Mouse (Mus musculus) heart, postnatal 0 days (tissue): ENCODE measurements around the gene Mcat.

Source experiments
- CTCF ChIP-seq: IDR thresholded peaks from 2 replicates; pipeline ENCODE4 v1.5.1; 2016; ENCODE audit warnings: antibody characterized with exemption, control low read depth, low read depth
- EP300 ChIP-seq: IDR thresholded peaks from 2 replicates; pipeline ENCODE4 v1.6.1; 2016; ENCODE audit warnings: antibody characterized with exemption, low read depth

GRCm38 (mm10) chr15:83534960-83535889 is 28.4 kb downstream of the Mcat start:
- TF ChIP-seq CTCF (no peak), EP300 (no peak)
